Mouse (Mus musculus) cerebral cortex, adult 2 months (tissue): ENCODE data around the gene Foxn1.

Experiments used
- WGBS: fragments of 180-500 bp; shearing (Covaris S2); methylation state at CpG from one replicate; pipeline ENCODE4 v1.1.7; 2018; 5-methylcytosine and 5-hydroxymethylcytosine counted together

Gene Foxn1

GRCm38 (mm10) chr11:78327634-78328511 is 58.5 kb downstream of the Foxn1 start, which contains the start of gene Pigs:
Pigs (plus strand) TSS chr11:78328415.
- 9% methylated on average over 37 of the region's 37 CpGs for WGBS

GRCm38 (mm10) chr11:78327215-78327614 is 59.1 kb downstream of the Foxn1 start:
- WGBS = 77% methylated on average over 4 of the region's 4 CpGs

GRCm38 (mm10) chr11:78324965-78325364 is 61.4 kb downstream of the Foxn1 start:
- WGBS = 70% methylated on average over 12 of the region's 12 CpGs

- WGBS = 69% methylated on average over 15 of the region's 15 CpGs
These were observed 62.2 kb downstream of the Foxn1 start for GRCm38 (mm10) chr11:78324000-78324785.

GRCm38 (mm10) chr11:78322860-78323259 is 63.5 kb downstream of the Foxn1 start, which contains the start of gene Aldoc:
Aldoc (plus strand) TSS chr11:78322968.
- WGBS = 21% methylated on average over 15 of the region's 15 CpGs

GRCm38 (mm10) chr11:78322076-78322831 is 64.1 kb downstream of the Foxn1 start:
- WGBS = 20% methylated on average over 2 of the region's 2 CpGs

GRCm38 (mm10) chr11:78318411-78318810 is 67.9 kb downstream of the Foxn1 start:
- 75% methylated on average over 2 of the region's 2 CpGs for WGBS

- WGBS = 84% methylated on average over 2 of the region's 2 CpGs
These were observed 72.7 kb downstream of the Foxn1 start for GRCm38 (mm10) chr11:78313662-78314061.

GRCm38 (mm10) chr11:78310861-78311511 is 75.4 kb downstream of the Foxn1 start:
- 87% methylated on average over 8 of the region's 8 CpGs for WGBS
